Mouse (Mus musculus) left cerebral cortex, adult 9 months (tissue): ENCODE data around the gene Vmn1r58.
"Not testable (repeated sequence)": the region's sequence is repeated elsewhere in the genome, so short reads cannot be mapped to it uniquely, and the experiment has no call there.

ENCODE experiments used
- DNase-seq, 2 experiments: peaks; one replicate each; pipeline ENCODE4 v3.0.0; 2022; ENCODE audit warnings: low spot score in 2 of 2

Gene Vmn1r58

GRCm38 (mm10) chr7:5413296-5413695 is at the start of gene Vmn1r58:
Gene Vmn1r58, minus strand, starts transcription at chr7:5413396.
- DNase-seq, result not testable (repeated sequence)

- no peak for DNase-seq
Observed at GRCm38 (mm10) chr7:5456674-5457073, 43.5 kb upstream of the Vmn1r58 start, which contains the start of gene Vmn1r59. Gene Vmn1r59, minus strand, starts transcription at chr7:5456774.

- DNase-seq, result not testable (repeated sequence)
Observed at GRCm38 (mm10) chr7:5454011-5454410, 40.8 kb upstream of the Vmn1r58 start.

GRCm38 (mm10) chr7:5448627-5449026 is 35.4 kb upstream of the Vmn1r58 start:
- DNase-seq, result no peak

GRCm38 (mm10) chr7:5406201-5406600 is 7.0 kb downstream of the Vmn1r58 start:
- DNase-seq, result no peak

- DNase-seq, result no peak
Observed at GRCm38 (mm10) chr7:5366724-5367123, 46.5 kb downstream of the Vmn1r58 start.

GRCm38 (mm10) chr7:5363599-5363998 is 49.6 kb downstream of the Vmn1r58 start:
- no peak for DNase-seq
